Mouse (Mus musculus): Measurements from ENCODE around the gene Txnl4b. TPM values are rescaled to one million over a fixed set of nuclear protein-coding genes. Genes with fewer than 3 reads are reported as not detected.

Gene Txnl4b
- 8.8 and 10.8 TPM in 2 replicates for polyA plus RNA-seq (2012; rRNA removed; ENCODE audit: low replicate concordance)

DNA sequence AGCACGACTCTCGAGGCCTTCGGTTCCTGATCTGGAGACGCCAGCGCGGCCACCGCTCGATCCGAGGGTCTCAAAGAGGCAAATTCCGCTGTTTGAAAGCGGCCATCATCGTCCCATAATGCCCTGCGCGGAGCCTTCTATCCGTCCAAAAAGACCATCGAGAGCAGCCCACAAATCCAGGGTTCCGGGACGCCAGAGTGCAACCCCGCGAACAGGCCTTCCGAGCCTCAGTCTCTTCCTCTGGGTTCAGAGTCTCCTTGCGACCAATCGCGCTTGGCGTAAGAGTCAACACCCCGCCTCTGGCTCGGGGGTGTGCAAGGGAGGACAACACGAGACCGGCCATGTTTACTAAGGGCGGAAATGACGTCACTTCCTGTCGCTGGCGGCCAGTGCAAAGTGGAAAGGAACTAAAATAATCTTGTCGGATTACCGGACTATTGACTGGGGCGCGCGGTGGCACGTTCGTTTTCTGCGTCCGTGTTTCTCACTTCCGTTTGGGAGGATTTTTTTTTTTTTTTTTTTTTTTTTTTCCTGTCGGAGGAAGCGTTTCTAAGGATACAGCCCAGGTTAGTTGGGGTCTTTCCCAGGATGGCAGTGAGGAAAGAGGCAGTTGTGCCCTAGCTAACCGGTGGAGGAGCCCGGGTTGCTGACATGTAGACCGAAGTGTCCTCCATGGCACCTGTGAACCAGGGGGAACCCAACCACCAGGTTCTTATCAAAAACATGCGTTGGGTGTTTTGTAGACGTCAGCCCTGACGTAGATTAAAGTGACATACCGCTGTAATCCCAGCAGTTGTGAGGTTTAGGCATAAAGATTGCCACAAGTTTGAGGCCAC lies at the start of gene Txnl4b, which contains the start of gene Dhx38:
Txnl4b (plus strand) TSS at position 395 of the 836 bp plus-strand sequence.
Dhx38 (minus strand) TSS at position 364 of the 836 bp plus-strand sequence.

DNA sequence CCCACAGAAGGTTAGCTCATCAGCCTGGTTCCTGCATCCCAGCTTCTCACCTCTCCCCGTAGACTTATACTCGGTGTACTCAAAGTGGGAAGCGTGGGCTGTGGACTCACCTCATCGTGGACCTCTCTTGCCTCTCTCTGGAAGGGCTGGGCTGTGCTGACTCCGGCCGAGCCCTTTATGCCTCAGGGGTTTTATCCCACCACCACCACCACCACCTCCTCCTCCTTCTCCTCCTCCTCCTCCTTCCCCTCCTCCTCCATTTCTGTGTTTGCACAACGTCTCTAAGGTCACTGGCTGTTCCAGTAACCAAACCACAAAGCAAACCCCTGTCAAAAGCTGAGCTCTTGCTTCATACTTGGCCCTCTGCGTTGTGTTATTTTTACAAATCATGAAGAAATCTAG lies 13.2 kb downstream of the Txnl4b start, which contains the start of gene Hp:
Hp (minus strand) TSS at position 273 of the 402 bp plus-strand sequence.

DNA sequence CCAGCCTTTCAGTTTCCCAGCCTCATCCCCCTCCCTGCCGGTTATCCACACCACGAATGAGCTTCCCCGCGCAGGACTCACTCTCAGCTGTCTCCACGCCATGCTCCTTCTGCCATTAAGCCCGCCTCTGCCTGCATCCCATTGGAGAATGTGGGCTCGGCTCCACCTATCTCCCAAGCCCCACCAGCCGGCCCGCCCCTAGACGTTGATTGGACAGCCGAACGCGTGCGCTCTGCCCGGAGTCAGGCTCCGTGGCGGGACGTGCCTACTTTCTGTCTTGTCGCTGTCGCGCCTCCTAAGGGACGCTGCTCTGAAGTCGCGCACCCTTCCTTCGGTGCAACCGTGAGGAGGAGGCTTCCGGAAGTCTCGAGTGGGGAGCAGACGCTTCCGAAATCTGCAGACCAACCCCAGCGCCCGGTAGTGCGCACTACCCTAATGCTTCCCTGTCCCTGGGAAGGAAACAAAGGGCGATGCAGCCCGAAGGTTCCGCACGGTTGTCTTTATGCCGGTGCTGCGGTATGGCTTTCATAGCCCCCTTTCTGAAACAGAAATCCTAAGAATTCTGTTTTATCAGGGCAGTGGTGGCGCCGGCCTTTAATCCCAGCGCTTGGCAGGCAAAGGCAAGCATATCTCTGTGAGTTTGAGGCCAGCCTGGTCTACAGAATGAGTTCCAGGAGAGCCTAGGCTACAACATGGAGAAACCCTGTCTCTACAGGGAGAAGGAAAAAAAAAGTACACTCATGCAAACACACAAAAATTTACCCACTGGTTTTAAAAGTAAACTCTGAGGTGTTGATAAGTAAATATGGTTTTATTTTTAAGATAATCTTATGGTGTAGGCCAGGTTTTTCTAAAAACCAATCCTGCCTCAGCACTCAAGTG lies 42.8 kb downstream of the Txnl4b start, which contains the start of gene Dhodh:
Dhodh (minus strand) TSS at position 403 of the 882 bp plus-strand sequence.

DNA sequence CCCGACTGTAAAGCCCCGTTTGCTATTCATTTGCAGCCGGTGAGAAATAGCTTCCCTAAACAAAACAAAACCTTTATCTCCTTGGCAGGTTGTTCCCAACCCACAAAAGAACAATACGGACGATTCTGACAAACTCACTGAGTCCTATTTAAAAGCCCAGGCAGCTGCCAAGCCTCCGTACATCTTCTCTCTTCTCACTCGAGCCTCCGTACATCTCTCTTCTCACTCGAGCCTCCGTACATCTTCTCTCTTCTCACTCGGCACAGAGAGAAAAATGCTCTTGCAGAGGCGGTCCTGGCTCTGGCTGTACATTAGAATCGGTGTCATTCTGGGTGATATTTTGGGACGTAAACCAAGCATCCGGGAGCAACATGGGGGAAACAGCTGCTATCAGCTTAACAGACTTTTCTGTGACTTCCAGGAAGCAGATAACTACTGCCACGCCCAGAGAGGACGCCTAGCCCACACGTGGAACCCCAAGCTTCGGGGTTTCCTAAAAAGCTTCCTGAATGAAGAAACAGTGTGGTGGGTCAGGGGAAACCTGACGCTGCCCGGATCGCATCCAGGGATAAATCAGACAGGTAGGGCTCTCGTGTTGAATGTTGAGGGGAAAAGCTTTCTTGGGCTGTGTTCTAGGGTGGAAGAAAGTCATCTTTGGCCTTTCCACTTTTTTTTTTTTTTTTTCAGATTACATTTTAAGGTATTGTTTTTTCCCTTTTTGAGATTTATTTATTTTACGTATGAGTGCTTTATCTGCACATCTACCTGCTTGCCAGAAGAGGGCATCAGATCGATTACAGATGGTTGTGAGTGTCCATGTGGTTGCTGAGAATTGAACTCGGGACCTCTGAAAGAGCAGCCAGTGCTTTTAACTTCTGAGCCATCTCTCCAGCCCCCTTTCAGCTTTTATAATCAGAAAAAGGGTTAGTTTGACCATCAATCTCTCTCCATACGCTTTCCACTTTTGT lies 48.8 kb downstream of the Txnl4b start, which contains the start of gene Pkd1l3:
Pkd1l3 (plus strand) TSS at position 275 of the 968 bp plus-strand sequence.

Other genes with a start within 250 kb of the Txnl4b start
- 0.04 and 0.05 TPM in 2 replicates for gene Pmfbp1, start 71.9 kb upstream of the Txnl4b start, polyA plus RNA-seq (2012; rRNA removed; ENCODE audit: low replicate concordance)
- gene Dhx38, start within 50 bp of the Txnl4b start, polyA plus RNA-seq (2012; rRNA removed; ENCODE audit: low replicate concordance) = 14.8 and 24.9 TPM in 2 replicates
- gene Hp, start 13.3 kb downstream of the Txnl4b start, polyA plus RNA-seq (2012; rRNA removed; ENCODE audit: low replicate concordance) = 528 and 3,384 TPM in 2 replicates
- 26.3 and 41.7 TPM in 2 replicates for gene Dhodh, start 42.8 kb downstream of the Txnl4b start, polyA plus RNA-seq (2012; rRNA removed; ENCODE audit: low replicate concordance)
- 0.13 TPM in 2 replicates for gene Pkd1l3, start 48.6 kb downstream of the Txnl4b start, polyA plus RNA-seq (2012; rRNA removed; ENCODE audit: low replicate concordance)
- gene Ist1, start 127.4 kb downstream of the Txnl4b start, polyA plus RNA-seq (2012; rRNA removed; ENCODE audit: low replicate concordance) = 53.4 and 62.6 TPM in 2 replicates
- gene Zfp821, start 139.7 kb downstream of the Txnl4b start, polyA plus RNA-seq (2012; rRNA removed; ENCODE audit: low replicate concordance) = 6.0 and 13.0 TPM in 2 replicates
- gene Atxn1l, start 171.8 kb downstream of the Txnl4b start, polyA plus RNA-seq (2012; rRNA removed; ENCODE audit: low replicate concordance) = 13.4 and 20.6 TPM in 2 replicates
- 33.3 and 46.6 TPM in 2 replicates for gene Ap1g1, start 212.7 kb downstream of the Txnl4b start, polyA plus RNA-seq (2012; rRNA removed; ENCODE audit: low replicate concordance)

Measured in subcutaneous adipose tissue, adult 2 months (tissue).